Mouse (Mus musculus) testis, adult 2 months (tissue): ENCODE data around the gene Ros1. TPM values are rescaled to one million over a fixed set of nuclear protein-coding genes. Genes with fewer than 3 reads are reported as not detected.

Experiments
- H3K27ac ChIP-seq: fragments of 200-500 bp; 2 replicates; pipeline ENCODE4 v1.5.1; 2012; ENCODE audit warnings: low read depth, low read length; ENCODE audit not compliant: control insufficient read depth, insufficient read depth
- H3K27me3 ChIP-seq: fragments of 200-500 bp; 2 replicates; pipeline ENCODE4 v1.6.1; 2012; ENCODE audit warnings: mild to moderate bottlenecking, low read length, moderate library complexity; ENCODE audit not compliant: control insufficient read depth, insufficient read depth
- H3K36me3 ChIP-seq: fragments of 200-500 bp; 2 replicates; pipeline ENCODE4 v1.6.1; 2012; ENCODE audit warnings: mild to moderate bottlenecking, low read length; ENCODE audit not compliant: control insufficient read depth, insufficient read depth
- H3K4me1 ChIP-seq: fragments of 200-500 bp; 2 replicates; pipeline ENCODE4 v1.6.1; 2012; ENCODE audit warnings: low read length; ENCODE audit not compliant: control insufficient read depth, insufficient read depth
- H3K4me3 ChIP-seq: fragments of 200-500 bp; 2 replicates; pipeline ENCODE4 v1.5.1; 2012; ENCODE audit warnings: low read depth, mild to moderate bottlenecking, low read length, moderate library complexity, mixed read lengths; ENCODE audit not compliant: control insufficient read depth
- CTCF ChIP-seq: fragments of 200-500 bp; IDR thresholded peaks from 2 replicates; pipeline ENCODE4 v1.5.1; 2012; ENCODE audit warnings: low read depth, mild to moderate bottlenecking, inconsistent platforms, low read length, moderate library complexity; ENCODE audit not compliant: control insufficient read depth, insufficient read depth, insufficient replicate concordance
- POLR2A ChIP-seq: fragments of 200-500 bp; IDR thresholded peaks from 2 replicates; pipeline ENCODE4 v1.6.1; 2012; ENCODE audit warnings: low read depth, mild to moderate bottlenecking, inconsistent platforms, low read length, moderate library complexity; ENCODE audit not compliant: control insufficient read depth
- polyA plus RNA-seq: library from polyadenylated mRNA; depleted of rRNA; stranded (reverse); fragments of >200 nt; gene quantifications from 2 replicates; pipeline ENCODE4 v1.2.3, GENCODE M21; 2012; rRNA removed

The Ros1 gene
- 0.16 and 0.21 TPM in 2 replicates for polyA plus RNA-seq

DNA sequence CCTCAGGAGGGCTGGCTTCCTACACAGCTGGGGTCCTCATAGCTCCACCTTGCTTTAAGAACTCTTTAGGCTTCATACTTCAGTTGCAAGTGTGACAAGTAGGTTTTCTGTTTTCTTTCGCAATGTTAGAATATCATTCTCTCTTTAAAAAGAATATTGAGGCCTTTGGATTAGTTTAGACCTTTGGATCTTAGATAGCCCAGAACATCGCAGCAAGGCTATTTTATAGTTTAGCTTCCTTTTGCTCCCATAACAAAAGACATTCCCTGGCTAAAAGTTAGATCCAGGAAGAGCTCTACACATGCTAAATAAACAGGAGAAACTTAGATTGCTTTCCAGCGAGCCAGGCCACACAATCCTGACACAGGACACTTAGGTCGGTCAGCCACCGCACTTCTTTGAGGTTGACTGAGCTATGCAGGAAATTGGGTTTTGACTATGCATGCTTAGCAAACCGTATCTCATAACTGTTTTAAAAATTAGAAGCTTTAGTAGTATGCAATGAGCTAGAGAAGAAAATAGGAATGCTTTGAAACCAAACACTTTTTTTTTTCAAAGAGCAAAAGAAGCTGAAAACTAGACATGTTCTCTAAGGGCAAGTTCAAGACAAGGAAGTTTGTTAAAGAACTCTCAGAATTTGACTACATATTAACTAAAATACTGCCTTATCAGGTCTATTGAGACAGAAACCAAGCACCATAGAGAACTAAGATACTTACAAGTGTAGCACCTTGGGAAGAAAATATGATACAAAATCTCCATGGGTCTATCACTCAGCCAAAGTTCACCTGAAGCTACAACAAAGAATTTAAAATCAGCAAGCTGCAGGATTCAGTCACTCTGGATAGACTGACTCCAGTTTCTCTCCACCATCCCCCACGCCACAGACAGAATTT lies at the start of gene Ros1:
TSS of gene Ros1 (minus strand) at position 288 of the 896 bp plus-strand sequence.
- no peaks in the 10 kb centered on the region for H3K4me1 ChIP-seq
- TF ChIP-seq CTCF (no peak), POLR2A (no peak)
- no peaks in the 10 kb centered on the region for H3K36me3 ChIP-seq
- H3K27ac ChIP-seq, result no peak within 1 kb of the TSS
- H3K4me3 ChIP-seq, result no peak within 1 kb of the TSS
- H3K27me3 ChIP-seq, result no peaks in the 10 kb centered on the region

DNA sequence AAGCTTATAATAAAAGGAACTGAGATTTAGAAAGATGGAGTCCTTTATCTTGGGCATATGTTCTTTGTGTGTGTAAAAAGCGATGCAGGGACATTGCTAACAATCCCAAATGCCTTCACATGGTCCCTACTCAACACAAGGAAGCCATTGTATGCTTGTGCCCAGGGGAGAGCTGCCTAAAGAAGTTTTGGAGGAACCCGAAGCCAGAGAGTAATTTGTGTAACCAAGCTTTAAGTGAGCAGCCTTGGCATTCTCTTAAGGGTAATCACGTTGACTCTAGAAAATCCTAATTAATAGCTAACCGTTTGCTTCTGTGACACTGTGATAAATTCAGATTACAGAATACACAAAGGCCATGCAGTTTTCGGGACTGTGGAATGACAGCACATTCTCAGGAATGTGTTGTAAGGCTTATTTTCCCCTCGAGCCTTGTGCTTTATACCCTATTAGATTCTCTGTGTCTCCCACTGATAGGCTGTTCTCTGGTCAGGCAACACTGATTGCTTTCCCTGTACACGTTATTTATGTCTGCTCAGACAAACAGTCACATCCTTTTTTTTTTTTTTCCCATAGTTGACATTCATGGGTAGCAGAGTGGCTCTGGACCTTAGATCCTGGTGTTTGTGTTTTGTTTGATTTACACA lies 47.8 kb upstream of the Ros1 start:
- TF ChIP-seq POLR2A, result no peak
- TF ChIP-seq CTCF, result no peak
- no peaks in the 10 kb centered on the region for H3K36me3 ChIP-seq
- no peaks in the 10 kb centered on the region for H3K4me1 ChIP-seq
- H3K4me3 ChIP-seq, result no peak overlapping the region
- no peaks in the 10 kb centered on the region for H3K27me3 ChIP-seq
- no peak overlapping the region for H3K27ac ChIP-seq

DNA sequence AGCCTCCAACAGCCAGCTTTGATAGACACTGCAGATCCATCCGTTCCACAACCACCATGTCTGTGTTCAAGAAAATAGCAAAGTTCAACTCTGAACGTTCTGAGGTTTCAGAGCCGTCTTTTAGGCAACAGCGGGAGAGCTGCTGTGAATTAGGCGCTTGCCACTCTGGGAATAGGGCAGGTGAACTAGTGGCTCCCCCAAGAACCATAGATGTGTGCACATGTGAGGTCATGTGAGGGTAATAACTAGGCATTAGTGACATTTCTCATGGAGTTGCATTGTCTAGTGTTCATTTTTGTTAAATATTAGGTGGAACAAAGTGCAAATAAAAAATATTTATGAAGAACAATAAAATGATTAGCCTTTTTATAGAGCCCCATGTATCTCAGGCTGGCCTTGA lies 47.0 kb upstream of the Ros1 start:
- H3K27ac ChIP-seq, result no peak overlapping the region
- no peaks in the 10 kb centered on the region for H3K27me3 ChIP-seq
- no peaks in the 10 kb centered on the region for H3K36me3 ChIP-seq
- H3K4me3 ChIP-seq, result no peak overlapping the region
- TF ChIP-seq POLR2A (no peak), CTCF (no peak)
- no peaks in the 10 kb centered on the region for H3K4me1 ChIP-seq

DNA sequence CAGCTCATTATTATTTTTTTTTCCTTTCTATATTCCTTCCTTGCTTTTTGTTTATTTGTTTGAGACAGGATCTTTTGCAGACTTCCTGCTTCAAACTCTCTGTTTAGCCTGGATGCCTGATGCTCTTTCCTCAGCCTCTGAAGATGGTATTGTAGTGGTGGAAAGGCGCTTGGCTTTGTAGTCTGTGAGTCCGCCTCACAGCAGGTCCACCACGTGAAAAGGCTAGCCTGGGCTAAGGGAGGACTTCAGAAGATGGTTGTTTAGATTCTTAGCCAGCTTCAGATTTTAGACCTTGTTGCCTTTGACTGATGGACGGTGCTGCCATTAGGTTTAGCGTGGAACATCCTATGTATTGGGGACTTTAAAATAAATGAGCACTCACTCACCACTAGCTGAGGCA lies 40.4 kb upstream of the Ros1 start:
- Histone ChIP-seq H3K36me3 (no peaks in the 10 kb centered on the region), H3K4me1 (peaks cover 11% of the 10 kb centered on the region), H3K4me3 (no peak overlapping the region), H3K27ac (no peak overlapping the region), H3K27me3 (no peaks in the 10 kb centered on the region; the same call in 1 of the 2 replicates)
- TF ChIP-seq CTCF (no peak), POLR2A (no peak)

DNA sequence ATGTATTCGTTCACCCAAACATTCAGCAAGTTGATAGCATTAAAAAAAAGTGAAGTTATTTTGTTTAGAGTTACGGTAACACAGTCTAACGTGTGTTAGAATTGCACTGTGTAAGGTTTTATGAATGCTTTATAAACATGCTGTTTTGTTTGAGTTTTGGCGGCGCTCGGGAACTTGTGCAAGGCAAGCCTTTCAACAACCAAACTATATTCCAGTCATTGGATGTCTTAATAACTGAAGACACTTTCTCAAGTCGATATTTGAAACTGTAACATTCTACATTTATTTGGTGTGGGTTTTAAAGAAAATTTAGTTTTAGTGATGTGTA lies 39.6 kb upstream of the Ros1 start:
- Histone ChIP-seq H3K27ac (no peak overlapping the region), H3K36me3 (no peaks in the 10 kb centered on the region)
- TF ChIP-seq POLR2A, result no peak
- no peak for TF ChIP-seq CTCF

DNA sequence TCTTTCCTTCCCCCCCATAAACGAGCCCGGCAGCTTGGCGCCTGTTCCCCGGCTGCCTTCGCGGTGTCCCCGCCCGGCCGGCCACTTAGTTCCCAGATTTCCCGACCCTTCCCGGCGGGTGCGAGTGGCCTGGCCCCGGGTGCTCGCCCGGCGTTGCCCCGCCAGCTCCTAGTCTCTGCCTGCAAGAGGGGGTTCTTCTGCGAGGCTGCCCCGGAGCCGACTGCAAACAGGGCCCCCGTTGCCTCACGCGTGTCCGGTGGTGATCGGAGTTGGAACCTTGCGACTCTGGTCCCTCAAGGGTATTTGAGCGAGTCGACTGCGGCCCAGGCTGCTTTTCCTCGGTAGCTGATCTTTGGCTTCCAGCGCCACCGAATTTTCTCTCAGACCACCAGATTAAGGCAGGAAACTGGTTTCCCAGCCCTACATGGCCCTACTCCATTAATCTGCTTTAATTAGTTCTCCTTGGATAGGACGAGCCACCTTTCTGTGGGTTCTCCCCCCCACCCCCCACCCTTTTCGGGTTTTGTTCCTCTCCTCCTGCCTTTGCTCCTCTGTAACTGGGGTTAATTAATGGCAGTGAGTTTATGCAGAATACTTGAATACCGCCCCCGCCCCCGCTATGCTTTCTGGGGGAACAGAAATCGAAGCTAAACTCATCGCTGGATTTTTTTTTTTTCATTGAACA lies 39.1 kb upstream of the Ros1 start:
- Histone ChIP-seq H3K4me3 (peak overlapping the region; percentile 84), H3K36me3 (no peaks in the 10 kb centered on the region), H3K27me3 (no peaks in the 10 kb centered on the region; the same call in 1 of the 2 replicates), H3K27ac (no peak overlapping the region), H3K4me1 (peaks cover 11% of the 10 kb centered on the region)
- TF ChIP-seq CTCF, result no peak
- no peak; the same call in 1 of the 2 replicates for TF ChIP-seq POLR2A

More for the DNA sequence above, 39.6 kb upstream of the Ros1 start:
- peaks cover 11% of the 10 kb centered on the region for H3K4me1 ChIP-seq
- H3K27me3 ChIP-seq, result no peaks in the 10 kb centered on the region; the same call in 1 of the 2 replicates
- no peak overlapping the region for H3K4me3 ChIP-seq
